Mouse (Mus musculus) lung, embryonic 15.5 days (tissue): Measurements from ENCODE around the gene Il4i1. TPM values are rescaled to one million over a fixed set of nuclear protein-coding genes. Genes with fewer than 3 reads are reported as not detected.

ENCODE experiments used
- ATAC-seq: fragments of 200-750 bp; cut with Nextera tagmentation; 2 replicates; pipeline ENCODE4 v1.8.0; 2017; ENCODE audit warnings: moderate number of reproducible peaks, borderline replicate concordance; ENCODE audit not compliant: low FRiP score, low TSS enrichment; ENCODE audit errors: extremely low read depth
- H3K27ac ChIP-seq: fragments of 300-500 bp; sonication (generic); 2 replicates; pipeline ENCODE4 v1.5.1; 2015; ENCODE audit warnings: moderate library complexity, mild to moderate bottlenecking, inconsistent platforms
- H3K27me3 ChIP-seq: fragments of 300-500 bp; sonication (generic); 2 replicates; pipeline ENCODE4 v1.6.1; 2015; ENCODE audit warnings: inconsistent platforms
- H3K36me3 ChIP-seq: fragments of 300-500 bp; sonication (generic); 2 replicates; pipeline ENCODE4 v1.6.1; 2015; ENCODE audit warnings: inconsistent platforms
- H3K4me1 ChIP-seq: fragments of 300-500 bp; sonication (generic); 2 replicates; pipeline ENCODE4 v1.6.1; 2015; ENCODE audit warnings: inconsistent platforms
- H3K4me2 ChIP-seq: fragments of 300-500 bp; sonication (generic); 2 replicates; pipeline ENCODE4 v1.6.1; 2015; ENCODE audit warnings: inconsistent platforms, mild to moderate bottlenecking, moderate library complexity
- H3K4me3 ChIP-seq: fragments of 300-500 bp; sonication (generic); 2 replicates; pipeline ENCODE4 v1.5.1; 2015; ENCODE audit warnings: mild to moderate bottlenecking, inconsistent platforms
- H3K9ac ChIP-seq: fragments of 300-500 bp; sonication (generic); 2 replicates; pipeline ENCODE4 v1.6.1; 2015; ENCODE audit warnings: inconsistent platforms
- H3K9me3 ChIP-seq: fragments of 300-500 bp; sonication (generic); 2 replicates; pipeline ENCODE4 v1.6.1; 2016; ENCODE audit warnings: inconsistent platforms
- WGBS: fragments of 180-500 bp; shearing (Covaris S2); methylation state at CpG from one replicate; pipeline ENCODE4 v1.1.7; 2015; 5-methylcytosine and 5-hydroxymethylcytosine counted together
- polyA plus RNA-seq: library from polyadenylated mRNA; unstranded; fragments of >200 nt; fragmentation: Nextera tagmentation; extraction: Ambion mirVana; gene quantifications from 2 replicates; pipeline ENCODE4 v1.2.1, GENCODE M21; 2015

Gene Il4i1
- polyA plus RNA-seq, 1 experiment from 2014 or later = 1.7 TPM

DNA sequence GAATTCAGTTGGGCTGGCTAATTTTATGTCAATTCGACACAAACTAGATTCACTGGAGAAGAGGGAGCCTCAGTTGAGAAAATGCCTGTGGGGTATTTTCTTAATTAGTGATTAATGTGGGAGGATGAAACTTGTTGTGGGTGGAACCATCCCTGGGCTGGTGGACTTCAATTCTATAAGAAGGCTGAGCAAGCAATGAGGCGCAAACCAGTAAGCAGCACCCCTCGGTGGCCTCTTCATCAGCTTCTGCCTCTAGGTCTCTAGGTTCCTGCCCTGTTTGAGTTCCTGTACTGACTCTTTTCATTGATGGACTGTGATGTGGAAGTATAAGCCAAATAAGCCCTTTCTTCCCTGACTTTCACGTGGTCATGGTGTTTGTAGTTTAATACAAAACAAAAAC, 5.8 kb upstream of the Il4i1 start:
- Histone ChIP-seq H3K27ac (no peak overlapping the region), H3K27me3 (no peaks in the 10 kb centered on the region), H3K9ac (no peak overlapping the region), H3K36me3 (peaks cover 21% of the 10 kb centered on the region), H3K4me2 (no peak overlapping the region), H3K9me3 (no peaks in the 10 kb centered on the region), H3K4me3 (no peak overlapping the region), H3K4me1 (peaks cover 8% of the 10 kb centered on the region)
- ATAC-seq = no peak
- WGBS = 82% methylated on average over 4 of the region's 4 CpGs

DNA sequence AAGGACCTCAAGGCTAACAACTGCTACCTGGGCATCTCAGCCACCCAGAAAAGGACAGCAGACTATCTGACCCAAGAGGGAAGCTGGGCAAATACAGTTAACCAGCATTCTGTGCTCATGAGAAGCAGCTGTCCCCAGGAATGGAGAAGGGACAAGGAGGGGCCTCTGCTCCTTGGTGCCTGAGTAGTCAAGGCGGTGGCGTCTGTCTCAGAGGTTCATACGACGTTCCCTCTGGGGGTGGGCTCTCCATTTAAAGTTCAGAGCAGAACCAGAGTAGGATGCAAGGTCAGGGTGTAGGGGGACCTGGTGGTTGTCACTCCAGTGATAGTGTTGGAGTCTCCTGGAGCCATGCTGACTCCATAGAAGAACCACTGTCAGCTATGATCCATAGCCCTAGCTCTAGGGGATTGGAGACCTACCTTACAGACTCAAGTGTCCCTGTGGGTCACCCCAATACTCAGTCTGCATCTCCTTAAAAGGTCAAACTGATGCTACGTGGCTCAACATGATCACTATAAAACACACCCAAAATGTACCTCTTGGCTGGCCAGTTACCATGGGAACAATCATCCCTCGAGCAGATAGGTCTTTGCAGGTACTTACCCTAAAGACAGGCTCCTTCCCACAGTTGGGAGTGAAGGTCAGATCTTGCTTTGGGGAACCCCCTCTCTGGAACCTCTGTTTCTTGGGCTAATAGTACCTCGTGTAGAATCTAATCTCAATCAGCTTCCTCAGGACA, 5.2 kb upstream of the Il4i1 start:
- no peak for ATAC-seq

DNA sequence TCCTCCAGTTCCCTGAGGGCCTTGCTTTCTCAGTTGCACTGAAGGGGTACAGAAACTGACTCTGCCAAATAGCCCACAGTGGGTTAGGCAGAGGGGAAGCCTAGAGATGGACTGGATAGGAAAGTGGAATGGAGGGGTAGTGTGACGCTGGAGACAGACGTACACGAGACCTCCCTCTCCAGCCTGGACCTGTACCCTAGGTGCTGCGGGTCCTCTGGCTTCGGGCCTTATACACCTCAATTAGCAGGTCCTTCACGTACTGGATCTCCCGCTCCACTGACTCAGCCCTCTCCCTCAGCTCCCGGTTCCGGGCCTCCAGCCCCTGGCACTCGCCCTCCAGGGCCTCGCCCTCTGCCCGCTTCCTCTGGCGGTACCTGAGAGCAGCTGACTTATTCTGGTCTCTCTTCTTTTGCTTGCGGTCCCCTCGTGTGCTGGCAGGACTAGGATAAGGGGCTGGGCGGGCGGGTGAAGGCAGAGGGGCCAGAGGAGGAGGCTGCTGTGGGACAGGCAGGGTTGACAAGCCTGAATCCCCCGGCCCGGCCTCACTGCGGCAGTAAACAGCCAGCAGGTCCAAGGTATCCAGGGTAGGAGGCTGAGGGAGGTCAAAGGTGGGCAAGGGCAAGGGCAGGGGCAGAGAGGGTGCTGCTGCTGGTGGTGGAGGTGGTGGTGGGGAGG, 3.4 kb upstream of the Il4i1 start:
- Histone ChIP-seq H3K9me3 (no peaks in the 10 kb centered on the region), H3K36me3 (peaks cover 21% of the 10 kb centered on the region), H3K4me3 (no peak overlapping the region), H3K9ac (no peak overlapping the region), H3K27me3 (no peaks in the 10 kb centered on the region), H3K27ac (no peak overlapping the region), H3K4me1 (peaks cover 14% of the 10 kb centered on the region), H3K4me2 (no peak overlapping the region)
- WGBS = 86% methylated on average over 20 of the region's 20 CpGs
- ATAC-seq = no peak

More for the DNA sequence above, 5.2 kb upstream of the Il4i1 start:
- Histone ChIP-seq H3K27ac (no peak overlapping the region), H3K4me2 (no peak overlapping the region), H3K4me1 (peaks cover 8% of the 10 kb centered on the region), H3K9me3 (no peaks in the 10 kb centered on the region), H3K27me3 (no peaks in the 10 kb centered on the region), H3K4me3 (no peak overlapping the region), H3K9ac (no peak overlapping the region), H3K36me3 (peaks cover 21% of the 10 kb centered on the region)
- 87% methylated on average over 7 of the region's 7 CpGs for WGBS

DNA sequence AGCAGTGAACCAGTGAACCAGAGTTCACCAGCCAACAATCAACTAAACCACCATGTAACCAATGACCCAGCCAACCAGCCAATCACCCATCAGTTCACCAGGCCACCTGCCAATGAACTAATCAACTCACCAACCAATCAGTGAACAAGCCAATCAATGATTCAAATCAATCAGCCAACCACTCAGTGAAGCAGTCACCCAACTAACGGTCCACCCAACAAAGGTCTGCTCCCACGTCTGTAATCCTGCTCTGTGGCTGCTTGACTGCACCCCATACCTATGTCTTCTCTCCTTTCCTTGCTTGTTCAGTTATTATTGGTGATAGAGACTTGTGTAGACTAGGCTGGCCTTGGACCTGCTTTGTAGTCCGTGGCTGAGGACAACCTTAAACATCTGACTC, 2.2 kb upstream of the Il4i1 start:
- no peaks in the 10 kb centered on the region for H3K9me3 ChIP-seq
- H3K9ac ChIP-seq = no peak overlapping the region
- peaks cover 21% of the 10 kb centered on the region for H3K36me3 ChIP-seq
- WGBS = 88% methylated on average over 3 of the region's 3 CpGs
- peaks cover 26% of the 10 kb centered on the region for H3K4me1 ChIP-seq
- no peak overlapping the region for H3K4me3 ChIP-seq
- H3K27ac ChIP-seq = no peak overlapping the region
- ATAC-seq = no peak
- H3K4me2 ChIP-seq = no peak overlapping the region
- H3K27me3 ChIP-seq = no peaks in the 10 kb centered on the region

DNA sequence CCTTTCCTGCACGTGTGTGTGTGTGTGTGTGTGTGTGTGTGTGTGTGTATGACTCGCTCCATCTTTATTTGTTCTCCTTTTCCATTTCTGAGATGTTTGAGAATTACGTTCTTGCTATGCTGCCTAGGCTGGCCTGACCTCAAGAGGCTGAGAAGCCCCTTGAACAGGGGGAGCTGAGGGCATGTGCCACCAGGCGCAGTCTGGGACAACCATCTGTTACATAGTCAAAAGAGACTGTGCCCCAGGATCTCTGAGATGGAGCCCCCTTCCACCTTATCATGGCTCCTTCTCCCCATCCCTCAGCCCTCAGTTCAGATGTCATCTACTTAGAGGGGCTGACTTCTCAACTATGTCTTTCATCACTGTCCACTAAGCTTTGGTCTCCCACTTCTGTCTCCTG, 1.8 kb upstream of the Il4i1 start:
- Histone ChIP-seq H3K27me3 (no peaks in the 10 kb centered on the region), H3K36me3 (peaks cover 21% of the 10 kb centered on the region), H3K4me1 (peaks cover 30% of the 10 kb centered on the region), H3K4me3 (no peak overlapping the region), H3K9me3 (no peaks in the 10 kb centered on the region), H3K4me2 (peak overlapping the region; percentile 60), H3K9ac (no peak overlapping the region), H3K27ac (no peak overlapping the region)
- WGBS = 83% methylated on average over 4 of the region's 4 CpGs
- no peak for ATAC-seq

DNA sequence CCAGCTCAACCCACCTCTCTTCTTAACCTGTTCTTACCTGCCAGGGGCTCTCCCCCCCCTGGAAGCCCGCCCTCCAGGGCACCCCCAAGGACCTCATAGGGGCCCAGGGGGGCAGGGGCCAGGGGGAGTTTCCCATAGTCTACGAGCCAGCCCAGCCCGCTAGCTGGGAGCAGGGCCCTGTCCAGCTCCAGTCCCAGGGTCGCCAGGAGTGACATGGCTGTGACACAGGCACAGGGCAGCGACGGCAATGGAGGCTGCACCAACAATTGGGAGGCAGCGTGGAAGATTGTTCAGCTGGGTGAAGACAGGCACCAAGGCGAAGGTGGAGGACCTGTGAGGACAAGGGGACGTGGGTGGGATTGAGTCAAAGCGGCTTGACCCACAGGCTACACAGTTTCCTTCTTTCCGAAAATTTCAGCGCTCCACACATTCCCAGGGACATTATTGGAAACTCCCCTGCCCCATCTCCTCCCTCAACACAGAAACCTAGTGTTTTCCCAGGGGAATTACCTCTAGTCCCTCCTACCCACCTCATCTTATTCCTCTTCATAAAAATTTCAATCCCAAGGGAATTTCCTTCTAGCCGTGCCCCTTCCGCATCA, 1.1 kb upstream of the Il4i1 start:
- no peaks in the 10 kb centered on the region for H3K9me3 ChIP-seq
- H3K27me3 ChIP-seq = no peaks in the 10 kb centered on the region
- H3K36me3 ChIP-seq = peaks cover 21% of the 10 kb centered on the region
- H3K4me1 ChIP-seq = peaks cover 37% of the 10 kb centered on the region
- peak overlapping the region; percentile 79 for H3K4me3 ChIP-seq
- ATAC-seq = no peak
- 31% methylated on average over 14 of the region's 14 CpGs for WGBS
- H3K4me2 ChIP-seq = peak overlapping the region; percentile 60
- peak overlapping the region; percentile 35; the same call in 1 of the 2 replicates for H3K9ac ChIP-seq
- H3K27ac ChIP-seq = peak overlapping the region; percentile 98

DNA sequence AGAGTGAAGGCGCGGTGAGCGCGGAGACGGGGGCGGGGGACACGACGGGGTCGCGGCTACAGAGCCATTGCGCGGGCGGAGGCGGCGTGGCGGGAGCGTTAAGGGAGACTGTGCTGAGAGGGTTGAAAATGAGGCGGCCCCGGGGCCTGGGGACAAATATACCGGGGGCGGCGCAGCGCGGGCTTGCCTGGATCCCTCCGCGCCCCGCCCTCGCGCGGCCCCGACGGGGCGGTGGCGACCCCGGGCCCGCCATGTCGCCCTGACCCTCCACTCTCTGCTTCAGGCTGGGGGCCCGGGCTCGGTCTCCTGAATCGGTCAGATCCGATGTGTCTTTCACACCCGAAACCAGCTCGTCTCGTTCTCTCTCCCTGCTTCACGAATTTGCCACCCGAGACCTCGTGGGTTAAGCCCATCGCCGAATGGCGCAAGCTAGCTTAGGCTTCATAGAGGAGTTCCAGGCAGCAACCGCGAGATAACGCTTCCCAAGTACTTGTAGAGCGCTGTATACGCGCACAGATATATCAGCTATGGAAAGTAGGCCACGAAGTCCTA, 359 bp downstream of the Il4i1 start, which contains the start of gene Atf5:
Gene Atf5, minus strand, starts transcription at position 189 of the 552 bp plus-strand sequence.
- ATAC-seq = peak; percentile 43
- Histone ChIP-seq H3K4me1 (peaks cover 51% of the 10 kb centered on the region), H3K27me3 (no peaks in the 10 kb centered on the region), H3K9ac (peak within 1 kb of the TSS; percentile 96), H3K4me3 (peak within 1 kb of the TSS; percentile 79), H3K4me2 (peak within 1 kb of the TSS; percentile 60), H3K9me3 (no peaks in the 10 kb centered on the region), H3K36me3 (peaks cover 15% of the 10 kb centered on the region), H3K27ac (peak within 1 kb of the TSS; percentile 98)
- WGBS = under 1% methylated on average over 32 of the region's 57 CpGs

DNA sequence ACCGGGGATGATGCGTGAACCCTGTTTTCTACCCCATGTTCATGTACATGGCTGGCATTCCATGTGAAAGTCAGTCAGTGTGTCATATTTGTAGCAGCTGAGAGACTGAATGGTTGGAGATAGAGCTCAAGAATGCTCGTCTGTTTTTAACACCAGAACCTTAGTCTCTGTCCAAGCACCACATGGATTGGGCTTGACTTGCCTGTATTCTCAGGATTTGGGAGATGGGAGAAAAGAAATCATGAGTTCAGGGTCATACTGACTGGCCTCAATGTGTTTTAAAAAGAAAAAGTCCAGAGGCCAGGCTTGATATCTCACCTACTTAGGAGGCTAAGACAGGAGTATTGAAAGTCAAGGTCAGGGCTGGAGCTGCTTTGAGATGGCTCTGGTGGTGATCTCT, 1.3 kb downstream of the Il4i1 start:
- peak overlapping the region; percentile 30; the same call in 1 of the 2 replicates for H3K27ac ChIP-seq
- H3K4me1 ChIP-seq = peaks cover 55% of the 10 kb centered on the region
- ATAC-seq = no peak
- WGBS = 9% methylated on average over 3 of the region's 3 CpGs
- H3K27me3 ChIP-seq = no peaks in the 10 kb centered on the region
- peak overlapping the region; percentile 60 for H3K4me2 ChIP-seq
- no peaks in the 10 kb centered on the region for H3K9me3 ChIP-seq
- peak overlapping the region; percentile 79 for H3K4me3 ChIP-seq
- H3K9ac ChIP-seq = peak overlapping the region; percentile 96
- H3K36me3 ChIP-seq = peaks cover 11% of the 10 kb centered on the region

DNA sequence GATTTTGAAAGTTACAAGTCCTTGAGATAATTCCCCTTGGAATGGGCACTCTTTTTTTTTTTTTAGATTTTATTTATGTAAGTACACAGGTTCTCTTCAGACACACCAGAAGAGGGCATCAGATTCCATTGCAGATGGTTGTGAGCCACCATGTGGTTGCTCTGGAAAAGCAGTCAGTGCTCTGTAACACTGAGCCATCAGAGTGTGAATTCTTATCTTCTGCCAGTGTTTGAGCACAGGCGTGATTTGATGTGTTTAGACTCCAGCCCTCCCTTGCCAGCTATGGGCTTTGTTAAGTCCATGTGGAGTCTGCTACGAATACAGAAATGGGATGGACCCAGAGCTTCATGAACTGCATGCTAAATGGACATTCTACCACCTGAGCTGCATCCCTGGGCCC, 2.0 kb downstream of the Il4i1 start:
- H3K36me3 ChIP-seq = peaks cover 11% of the 10 kb centered on the region
- H3K9ac ChIP-seq = peak overlapping the region; percentile 96; the same call in 1 of the 2 replicates
- no peak for ATAC-seq
- H3K9me3 ChIP-seq = no peaks in the 10 kb centered on the region
- peak overlapping the region; percentile 79 for H3K4me3 ChIP-seq
- H3K27ac ChIP-seq = no peak overlapping the region
- H3K4me1 ChIP-seq = peaks cover 59% of the 10 kb centered on the region
- no peaks in the 10 kb centered on the region for H3K27me3 ChIP-seq
- WGBS = 10% methylated on average over 2 of the region's 2 CpGs
- H3K4me2 ChIP-seq = peak overlapping the region; percentile 60

DNA sequence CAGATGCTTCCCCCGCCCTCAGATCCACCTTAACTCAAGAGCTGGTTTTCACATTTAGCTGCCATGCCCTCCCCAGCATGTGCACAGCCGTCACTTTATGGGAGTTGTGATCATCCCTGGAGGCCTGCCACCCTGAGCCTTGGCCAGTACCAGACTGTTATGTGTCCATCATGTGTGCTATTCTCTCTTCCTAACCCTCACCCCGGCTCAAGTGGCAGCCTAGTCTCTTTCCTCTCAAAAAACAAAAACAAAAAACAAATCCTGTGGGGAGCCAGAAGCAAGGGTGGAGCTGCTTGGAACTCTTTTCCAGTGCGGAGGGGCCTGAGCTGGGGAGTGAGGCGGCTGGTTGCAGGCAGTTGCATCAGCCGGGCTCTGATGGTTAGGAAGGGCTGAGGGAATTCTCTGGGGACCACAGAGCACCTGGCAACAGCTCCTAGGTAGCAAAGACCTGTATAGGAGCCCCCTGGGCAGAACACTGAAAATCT, 2.6 kb downstream of the Il4i1 start:
- peak overlapping the region; percentile 60 for H3K4me2 ChIP-seq
- H3K4me1 ChIP-seq = peaks cover 65% of the 10 kb centered on the region
- no peaks in the 10 kb centered on the region for H3K27me3 ChIP-seq
- H3K36me3 ChIP-seq = peaks cover 7% of the 10 kb centered on the region
- 32% methylated on average over 6 of the region's 6 CpGs for WGBS
- 0 out of 2 replicates have a peak overlapping the region, but pooled peaks have one; percentile 22 for H3K27ac ChIP-seq
- no peak for ATAC-seq
- H3K9ac ChIP-seq = peak overlapping the region; percentile 13; the same call in 1 of the 2 replicates
- H3K9me3 ChIP-seq = no peaks in the 10 kb centered on the region
- H3K4me3 ChIP-seq = peak overlapping the region; percentile 79

DNA sequence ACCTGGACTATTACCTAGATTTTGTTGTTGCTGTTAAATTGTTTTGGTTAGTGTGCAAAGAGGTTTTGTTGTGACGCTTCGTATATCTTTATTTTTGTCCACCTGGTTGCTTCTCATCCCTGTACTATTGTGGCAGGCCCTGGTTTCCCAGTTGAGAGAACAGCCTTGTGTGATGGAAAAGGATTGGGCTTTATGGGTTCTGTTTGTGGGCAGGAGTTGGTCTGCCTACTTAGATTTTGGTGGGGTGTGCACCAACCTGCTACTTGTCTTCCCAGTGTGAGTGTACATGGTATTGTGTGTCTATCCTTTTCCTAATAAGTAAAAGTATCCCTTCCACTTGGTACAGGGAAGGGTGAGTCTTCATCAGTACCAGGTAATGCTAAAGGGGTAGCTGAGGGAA, 3.2 kb downstream of the Il4i1 start:
- Histone ChIP-seq H3K36me3 (peaks cover 1% of the 10 kb centered on the region; the same call in 1 of the 2 replicates), H3K4me1 (peaks cover 71% of the 10 kb centered on the region), H3K4me3 (peak overlapping the region; percentile 79; the same call in 1 of the 2 replicates), H3K4me2 (peak overlapping the region; percentile 60; the same call in 1 of the 2 replicates), H3K9ac (peak overlapping the region; percentile 16; the same call in 1 of the 2 replicates), H3K27me3 (no peaks in the 10 kb centered on the region), H3K9me3 (no peaks in the 10 kb centered on the region), H3K27ac (no peak overlapping the region)
- ATAC-seq = no peak
- WGBS = 89% methylated on average over 2 of the region's 2 CpGs
